Mouse (Mus musculus) spleen, adult 2 months (tissue): Measurements from ENCODE around the gene Guca2a. TPM values are rescaled to one million over a fixed set of nuclear protein-coding genes. Genes with fewer than 3 reads are reported as not detected.

Experiments
- DNase-seq, 2 experiments: peaks; one replicate each; pipeline versions ENCODE4 v3.0.0 to v3.0.0-alpha.2; 2012 to 2021; ENCODE audit warnings: low spot score in 2 of 2, low read depth in 1 of 2
- H3K27ac ChIP-seq: fragments of 200-500 bp; 2 replicates; pipeline ENCODE4 v1.5.1; 2012; ENCODE audit warnings: low read length, inconsistent platforms; ENCODE audit not compliant: insufficient read depth
- H3K27me3 ChIP-seq: fragments of 200-500 bp; 2 replicates; pipeline ENCODE4 v1.6.1; 2012; ENCODE audit warnings: mild to moderate bottlenecking, moderate library complexity, low read length, inconsistent platforms; ENCODE audit not compliant: control insufficient read depth, insufficient read depth
- H3K36me3 ChIP-seq: fragments of 200-500 bp; 2 replicates; pipeline ENCODE4 v1.6.1; 2012; ENCODE audit warnings: mild to moderate bottlenecking, low read length, inconsistent platforms; ENCODE audit not compliant: control insufficient read depth, insufficient read depth
- H3K4me1 ChIP-seq: fragments of 200-500 bp; 2 replicates; pipeline ENCODE4 v1.6.1; 2011; ENCODE audit warnings: inconsistent platforms; ENCODE audit not compliant: control insufficient read depth, insufficient read depth, insufficient read length
- H3K4me3 ChIP-seq: fragments of 200-500 bp; 2 replicates; pipeline ENCODE4 v1.5.1; 2011; ENCODE audit warnings: mild to moderate bottlenecking, inconsistent platforms; ENCODE audit not compliant: insufficient read depth, insufficient read length; ENCODE audit errors: extremely low read depth
- CTCF ChIP-seq: fragments of 200-500 bp; IDR thresholded peaks from 2 replicates; pipeline ENCODE4 v1.5.1; 2011; ENCODE audit warnings: mild to moderate bottlenecking, inconsistent platforms; ENCODE audit not compliant: insufficient read depth, insufficient read length, insufficient replicate concordance; ENCODE audit errors: extremely low read depth
- POLR2A ChIP-seq: fragments of 200-500 bp; IDR thresholded peaks from 2 replicates; pipeline ENCODE4 v1.6.1; 2011; ENCODE audit warnings: low read depth, low read length, inconsistent platforms
- WGBS: fragments of 180-500 bp; shearing (Covaris S2); methylation state at CpG from one replicate; pipeline ENCODE4 v1.1.7; 2018; 5-methylcytosine and 5-hydroxymethylcytosine counted together
- polyA plus RNA-seq: library from polyadenylated mRNA; depleted of rRNA; stranded (reverse); fragments of >200 nt; gene quantifications from 2 replicates; pipeline ENCODE4 v1.2.3, GENCODE M21; 2012

Guca2a gene
- polyA plus RNA-seq, 1 experiment: 0.21 TPM

DNA sequence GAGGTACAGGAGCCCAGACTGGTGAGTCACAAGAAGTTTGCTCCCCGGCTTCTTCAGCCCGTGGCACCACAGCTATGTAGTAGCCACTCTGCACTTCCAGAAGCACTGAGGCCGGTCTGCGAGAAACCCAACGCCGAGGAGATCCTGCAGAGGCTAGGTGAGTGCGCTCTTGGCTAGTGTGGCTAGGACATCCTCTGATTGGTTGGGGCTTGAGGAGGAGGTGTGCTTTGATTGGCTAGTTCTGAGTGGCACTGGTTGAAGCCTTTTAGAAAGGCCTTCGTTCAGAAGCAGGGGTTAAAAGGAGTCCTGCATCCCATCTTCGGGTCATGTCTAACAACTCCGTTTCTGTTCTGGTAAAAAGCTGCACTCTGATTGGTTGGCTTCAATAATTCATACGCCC lies 1.2 kb downstream of the Guca2a start:
- no peak for DNase-seq
- Histone ChIP-seq H3K27ac (no peak overlapping the region), H3K27me3 (no peaks in the 10 kb centered on the region), H3K4me1 (no peaks in the 10 kb centered on the region), H3K36me3 (no peaks in the 10 kb centered on the region), H3K4me3 (no peak overlapping the region)
- 83% methylated on average over 11 of the region's 11 CpGs for WGBS
- TF ChIP-seq POLR2A (no peak), CTCF (no peak)

- no peak for DNase-seq
- Histone ChIP-seq H3K27ac (no peak overlapping the region), H3K4me1 (no peaks in the 10 kb centered on the region), H3K36me3 (no peaks in the 10 kb centered on the region), H3K27me3 (no peaks in the 10 kb centered on the region), H3K4me3 (no peak overlapping the region)
- 89% methylated on average over 4 of the region's 4 CpGs for WGBS
- TF ChIP-seq POLR2A: no peak
- TF ChIP-seq CTCF: no peak
These were observed 5.2 kb downstream of the Guca2a start for GRCm38 (mm10) chr4:119642666-119643065.

- DNase-seq: no peak
- H3K27ac ChIP-seq: no peak overlapping the region
- no peaks in the 10 kb centered on the region for H3K4me1 ChIP-seq
- H3K27me3 ChIP-seq: no peaks in the 10 kb centered on the region
- TF ChIP-seq POLR2A (no peak), CTCF (no peak)
- H3K36me3 ChIP-seq: no peaks in the 10 kb centered on the region
- no peak overlapping the region for H3K4me3 ChIP-seq
- WGBS: 79% methylated on average over 1 of the region's 1 CpGs
These were observed 19.5 kb downstream of the Guca2a start for GRCm38 (mm10) chr4:119657011-119657410.

GRCm38 (mm10) chr4:119658246-119658645 lies 20.7 kb downstream of the Guca2a start:
- DNase-seq: no peak
- H3K36me3 ChIP-seq: no peaks in the 10 kb centered on the region
- 75% methylated on average over 1 of the region's 2 CpGs for WGBS
- H3K27me3 ChIP-seq: no peaks in the 10 kb centered on the region
- H3K4me3 ChIP-seq: no peak overlapping the region
- no peak overlapping the region for H3K27ac ChIP-seq
- peaks cover 7% of the 10 kb centered on the region; the same call in 1 of the 2 replicates for H3K4me1 ChIP-seq
- TF ChIP-seq CTCF: no peak
- no peak for TF ChIP-seq POLR2A

DNA sequence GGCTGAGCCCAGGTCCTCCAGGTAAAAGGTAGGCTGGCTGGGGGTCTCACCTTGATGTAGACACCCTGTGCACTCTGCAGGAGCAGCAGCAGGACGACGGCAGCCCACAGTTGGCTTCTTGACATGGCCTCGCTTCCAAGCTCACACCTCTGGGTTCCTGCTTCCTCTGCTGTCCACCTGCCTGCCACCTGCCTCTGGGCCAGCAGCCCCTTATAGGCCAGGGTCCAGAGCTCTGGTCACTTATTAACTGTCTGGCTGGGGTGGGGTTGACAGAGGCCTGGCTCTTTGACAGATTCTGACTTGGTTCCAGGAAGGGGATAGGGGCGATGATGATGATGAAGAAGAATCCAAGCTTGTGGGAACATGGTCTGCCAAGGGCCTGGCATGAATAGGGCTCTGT lies 21.2 kb downstream of the Guca2a start, which contains the start of gene Guca2b:
Guca2b (minus strand) TSS at position 224 of the 400 bp plus-strand sequence.
- WGBS: 93% methylated on average over 4 of the region's 4 CpGs
- H3K36me3 ChIP-seq: no peaks in the 10 kb centered on the region
- no peak within 1 kb of the TSS for H3K4me3 ChIP-seq
- no peak for DNase-seq
- TF ChIP-seq CTCF: no peak
- no peak for TF ChIP-seq POLR2A
- H3K27ac ChIP-seq: no peak within 1 kb of the TSS
- peaks cover 9% of the 10 kb centered on the region; the same call in 1 of the 2 replicates for H3K4me1 ChIP-seq
- no peaks in the 10 kb centered on the region for H3K27me3 ChIP-seq

GRCm38 (mm10) chr4:119660007-119660406 lies 22.5 kb downstream of the Guca2a start:
- Histone ChIP-seq H3K4me1 (peaks cover 12% of the 10 kb centered on the region; the same call in 1 of the 2 replicates), H3K36me3 (no peaks in the 10 kb centered on the region), H3K27ac (no peak overlapping the region), H3K27me3 (no peaks in the 10 kb centered on the region), H3K4me3 (no peak overlapping the region)
- no peak for TF ChIP-seq POLR2A
- DNase-seq: no peak
- 83% methylated on average over 8 of the region's 8 CpGs for WGBS

GRCm38 (mm10) chr4:119662151-119662550 lies 24.6 kb downstream of the Guca2a start:
- H3K27me3 ChIP-seq: no peaks in the 10 kb centered on the region
- DNase-seq: no peak
- H3K27ac ChIP-seq: no peak overlapping the region
- TF ChIP-seq CTCF (no peak), POLR2A (no peak)
- no peak overlapping the region for H3K4me3 ChIP-seq
- H3K36me3 ChIP-seq: no peaks in the 10 kb centered on the region
- 76% methylated on average over 4 of the region's 4 CpGs for WGBS
- H3K4me1 ChIP-seq: peaks cover 12% of the 10 kb centered on the region; the same call in 1 of the 2 replicates
